Mouse (Mus musculus) ovary, adult 2 months (tissue): ENCODE data around the gene Zmpste24. TPM values are rescaled to one million over a fixed set of nuclear protein-coding genes. Genes with fewer than 3 reads are reported as not detected.

Source experiments
- polyA plus RNA-seq: library from polyadenylated mRNA; depleted of rRNA; stranded (reverse); fragments of >200 nt; gene quantifications from 2 replicates; pipeline ENCODE4 v1.2.3, GENCODE M21; 2012; rRNA removed

Gene Zmpste24
- 25.9 and 27.0 TPM in 2 replicates for polyA plus RNA-seq

DNA sequence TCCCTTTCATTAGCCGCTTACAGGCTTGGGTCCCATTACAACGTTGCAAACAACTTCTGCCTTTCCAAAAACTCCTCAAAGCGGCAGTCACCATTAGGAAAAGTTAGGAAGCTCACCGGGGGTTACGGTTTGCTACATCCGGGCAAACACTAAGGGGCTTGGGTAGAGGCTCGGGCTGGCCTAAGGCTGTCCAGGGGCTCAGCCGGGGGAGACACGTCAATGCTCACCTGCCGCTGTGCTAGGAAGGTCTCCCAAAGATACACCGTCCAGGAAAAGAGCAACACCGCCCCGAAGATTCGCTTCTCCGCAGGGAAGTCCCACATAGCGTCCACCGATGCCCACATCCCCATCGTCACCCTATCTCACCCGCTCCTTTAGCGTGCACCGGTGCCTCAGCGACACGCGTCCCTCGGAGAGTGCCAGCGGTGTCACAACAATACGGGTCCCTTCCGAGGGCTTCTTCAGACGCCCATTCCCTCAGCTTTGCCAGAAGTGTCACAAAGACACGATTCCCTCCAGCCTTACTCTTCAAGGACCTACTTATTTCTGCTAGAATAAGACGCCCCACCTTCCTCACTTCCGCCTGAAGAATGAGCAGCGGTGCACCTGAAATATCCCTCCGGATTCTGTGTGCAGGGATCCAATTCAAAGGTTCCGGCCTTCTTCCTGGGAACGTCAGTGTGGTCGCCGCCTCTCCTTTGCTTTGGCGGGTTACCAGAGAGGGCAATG lies at the start of gene Zmpste24:
Zmpste24 (minus strand) TSS at position 592 of the 729 bp plus-strand sequence.

DNA sequence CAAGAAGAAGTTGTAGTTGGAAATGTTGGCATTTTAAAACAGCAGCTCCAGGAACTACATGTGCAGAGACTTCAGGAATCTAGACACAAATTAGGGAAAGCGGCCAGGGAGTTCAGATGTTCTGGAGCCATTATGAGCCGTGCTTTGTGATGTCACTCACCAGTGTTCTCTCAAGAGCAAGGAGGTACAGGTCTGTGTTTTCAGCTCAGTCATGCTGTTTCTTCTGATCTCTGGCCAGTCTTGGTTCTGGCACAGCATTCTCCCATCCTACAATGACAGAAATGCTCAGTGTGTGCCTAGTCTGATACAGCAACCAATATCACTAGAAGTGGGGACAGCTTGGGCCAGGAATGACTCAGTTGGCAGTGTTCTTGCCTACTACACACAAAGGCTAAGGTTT lies 11.1 kb upstream of the Zmpste24 start, which contains the start of gene Tmco2:
Tmco2 (minus strand) TSS at position 101 of the 400 bp plus-strand sequence.

DNA sequence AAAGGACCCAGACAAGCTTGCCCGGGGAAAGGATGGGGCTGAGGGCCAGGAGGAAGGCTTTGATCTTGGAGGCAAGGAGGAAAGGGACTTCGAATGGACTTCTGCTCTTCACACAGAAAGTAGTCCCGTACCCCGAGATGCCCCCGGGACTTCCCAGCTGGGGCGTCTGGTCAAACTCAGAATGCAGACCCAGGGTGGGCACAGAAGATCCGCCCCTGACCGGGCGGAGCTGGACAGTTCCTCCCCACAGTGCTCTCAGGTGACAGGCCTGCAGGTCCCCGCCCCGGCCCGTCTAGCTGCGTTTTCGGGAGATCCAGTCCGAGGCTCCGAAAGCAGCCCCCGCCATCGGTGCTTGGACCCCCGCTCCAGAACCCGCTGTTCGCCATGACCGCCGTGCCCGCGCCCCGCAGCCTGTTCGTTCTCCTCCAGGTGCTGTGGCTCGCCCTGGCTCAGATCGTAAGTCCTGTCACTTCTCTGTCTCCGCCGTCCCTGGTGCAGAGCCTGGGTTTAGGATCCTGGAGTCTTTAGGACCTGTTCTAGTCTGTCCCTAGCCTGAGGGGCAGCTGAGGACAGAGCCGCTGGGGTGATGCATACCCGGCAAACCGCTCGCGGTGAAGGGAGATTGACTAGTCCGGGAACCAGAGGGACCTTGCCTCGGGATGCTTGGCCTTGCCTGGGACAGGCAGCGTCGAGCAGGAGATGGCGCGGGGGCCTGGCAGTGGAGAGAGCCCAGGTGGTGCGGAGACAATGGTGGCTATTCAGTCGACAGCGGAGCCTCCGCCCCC lies 58.5 kb downstream of the Zmpste24 start, which contains the start of gene Col9a2:
Col9a2 (plus strand) TSS at position 55 of the 785 bp plus-strand sequence.

DNA sequence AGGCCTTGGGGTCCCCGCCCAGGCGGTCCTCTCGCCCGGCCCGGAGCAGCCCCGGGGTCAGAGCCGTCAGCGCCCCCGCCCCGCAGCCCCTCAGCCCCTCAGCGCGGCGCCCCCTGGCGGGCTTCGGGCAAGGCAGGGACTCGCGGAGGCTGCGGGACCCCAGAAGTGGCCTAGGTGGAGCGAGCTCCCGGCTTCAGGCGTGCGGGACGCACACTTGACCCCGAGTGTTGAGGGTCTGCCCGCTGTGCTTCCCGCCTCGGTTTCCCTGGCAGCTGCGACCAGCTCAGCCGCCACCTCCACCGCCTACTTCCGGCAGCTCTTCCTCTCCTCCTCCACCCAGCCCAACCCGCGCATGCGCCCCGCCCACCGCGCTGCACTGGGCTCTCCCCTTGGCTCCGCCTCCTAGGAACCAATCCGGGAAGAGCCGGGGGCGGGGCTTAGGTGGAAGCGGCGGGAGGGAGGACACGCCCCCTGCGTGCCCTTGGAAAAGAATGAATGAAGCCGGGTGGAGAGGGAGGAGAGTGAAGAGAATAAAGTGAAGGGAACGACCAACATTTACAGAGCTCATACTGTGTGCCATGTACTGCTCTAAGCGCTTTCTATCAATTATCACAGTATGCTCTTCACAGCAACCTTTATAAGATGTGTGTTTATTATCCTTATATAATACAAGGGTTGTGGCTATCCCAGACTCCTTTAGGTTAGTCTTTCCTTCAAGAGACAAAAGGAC lies 80.9 kb downstream of the Zmpste24 start, which contains the start of gene Smap2:
Smap2 (minus strand) TSS at position 320 of the 730 bp plus-strand sequence.

Other genes starting within 250 kb of the Zmpste24 start
- 2.0 and 2.1 TPM in 2 replicates for gene Rims3, start 243.4 kb downstream of the Zmpste24 start, polyA plus RNA-seq
- 4.5 and 4.9 TPM in 2 replicates for gene Exo5, start 173.2 kb downstream of the Zmpste24 start, polyA plus RNA-seq
- gene Zfp69, start 146.5 kb downstream of the Zmpste24 start, polyA plus RNA-seq = 2.3 and 2.5 TPM in 2 replicates
- gene Smap2, start 81.0 kb downstream of the Zmpste24 start, polyA plus RNA-seq = 16.9 and 19.3 TPM in 2 replicates
- gene Col9a2, start 58.9 kb downstream of the Zmpste24 start, polyA plus RNA-seq = 14.1 and 16.5 TPM in 2 replicates
- gene Tmco2, start 11.0 kb upstream of the Zmpste24 start, polyA plus RNA-seq = not detected in 2 replicates
- 3.1 and 3.6 TPM in 2 replicates for gene Rlf, start 116.8 kb upstream of the Zmpste24 start, polyA plus RNA-seq
- not detected in 2 replicates for gene Gm12888, start 226.7 kb upstream of the Zmpste24 start, polyA plus RNA-seq